Comparison of ENCODE assay signal across 9 mouse cellular contexts in genomic region chrX:56732401-56732800, GRCm38 (mm10). TPM values are rescaled to one million over a fixed set of nuclear protein-coding genes. Genes with fewer than 3 reads are reported as not detected.
DNase-seq lines count a peak whose midpoint lies in the region; ATAC-seq and TF ChIP-seq lines count a peak whose summit lies in the region.
"Had no signal": no experiment of that assay in that cellular context is flagged by ENCODE, and none has a peak within 500 bp of the region (broad histone marks: within the 10 kb centered on the region; RNA-seq: fewer than 3 reads in every experiment).

No protein-coding gene starts in this region.

- no peak for DNase-seq in layer of hippocampus, adult 2 months (ENCODE audit: low spot score in 2 of 2)
- no peak for DNase-seq in layer of hippocampus, postnatal 25 days (ENCODE audit: extremely low spot score in 1 of 2, low spot score in 1 of 2)
- no peak for DNase-seq in urinary bladder, postnatal 36 days (ENCODE audit: low spot score in 2 of 2)
- DNase-seq in thymus, postnatal 14 days, result no peak
- no peak for DNase-seq in MN1 (ENCODE audit: low spot score)
- DNase-seq: gastrocnemius, postnatal 25 days had no signal

- ATAC-seq in embryonic facial prominence, embryonic 15.5 days (ENCODE audit: insufficient number of reproducible peaks, low FRiP score, low TSS enrichment, low read depth), result no peak
- ATAC-seq in intestine, postnatal 0 days, result no peak
- no peak for ATAC-seq in neural tube, embryonic 13.5 days (ENCODE audit: low read depth)

- WGBS in embryonic facial prominence, embryonic 15.5 days, result 18% methylated on average over 3 of the region's 3 CpGs
- WGBS in intestine, postnatal 0 days, result 35% methylated on average over 3 of the region's 3 CpGs
- WGBS in neural tube, embryonic 13.5 days, result 16% methylated on average over 3 of the region's 3 CpGs

- H3K27me3 ChIP-seq in embryonic facial prominence, embryonic 15.5 days, result no peaks in the 10 kb centered on the region
- no peaks in the 10 kb centered on the region; the same call in 1 of the 2 replicates for H3K27me3 ChIP-seq in intestine, postnatal 0 days (replicated peaks; ENCODE audit: control insufficient read depth, insufficient read depth, low read length)
- H3K27me3 ChIP-seq in neural tube, embryonic 13.5 days, result no peaks in the 10 kb centered on the region

- peak overlapping the region; percentile 53 for H3K4me3 ChIP-seq in layer of hippocampus, adult 2 months
- peak overlapping the region; percentile 50 for H3K4me3 ChIP-seq in embryonic facial prominence, embryonic 15.5 days (replicated peaks)
- peak overlapping the region; percentile 42 for H3K4me3 ChIP-seq in intestine, postnatal 0 days (ENCODE audit: low read depth, low read length)
- peak overlapping the region; percentile 57 for H3K4me3 ChIP-seq in neural tube, embryonic 13.5 days

- H3K36me3 ChIP-seq in embryonic facial prominence, embryonic 15.5 days, result no peaks in the 10 kb centered on the region
- H3K36me3 ChIP-seq in intestine, postnatal 0 days (ENCODE audit: control insufficient read depth, insufficient read depth), result no peaks in the 10 kb centered on the region
- no peaks in the 10 kb centered on the region for H3K36me3 ChIP-seq in neural tube, embryonic 13.5 days

- peak overlapping the region; percentile 58 for H3K4me2 ChIP-seq in embryonic facial prominence, embryonic 15.5 days (replicated peaks)
- peak overlapping the region; percentile 68 for H3K4me2 ChIP-seq in intestine, postnatal 0 days (replicated peaks; ENCODE audit: low read depth)
- H3K4me2 ChIP-seq in neural tube, embryonic 13.5 days, result peak overlapping the region; percentile 57

- H3K4me1 ChIP-seq in embryonic facial prominence, embryonic 15.5 days, result no peaks in the 10 kb centered on the region
- H3K4me1 ChIP-seq in intestine, postnatal 0 days (replicated peaks; ENCODE audit: control insufficient read depth, insufficient read depth, low read length), result no peaks in the 10 kb centered on the region
- 0 out of 2 replicates have a peak, but pooled peaks cover 5% of the 10 kb centered on the region for H3K4me1 ChIP-seq in neural tube, embryonic 13.5 days (replicated peaks)

- H3K27ac ChIP-seq in layer of hippocampus, adult 2 months, result peak overlapping the region; percentile 82; the same call in 1 of the 2 replicates
- H3K27ac ChIP-seq in embryonic facial prominence, embryonic 15.5 days (replicated peaks), result no peak overlapping the region
- H3K27ac ChIP-seq in intestine, postnatal 0 days (ENCODE audit: low read depth, low read length), result no peak overlapping the region
- peak overlapping the region; percentile 86; the same call in 1 of the 2 replicates for H3K27ac ChIP-seq in neural tube, embryonic 13.5 days (replicated peaks)

- H3K9ac ChIP-seq in embryonic facial prominence, embryonic 15.5 days, result no peak overlapping the region
- H3K9ac ChIP-seq in intestine, postnatal 0 days (ENCODE audit: low read depth, low read length), result no peak overlapping the region
- H3K9ac ChIP-seq in neural tube, embryonic 13.5 days, result peak overlapping the region; percentile 80

- no peaks in the 10 kb centered on the region for H3K9me3 ChIP-seq in embryonic facial prominence, embryonic 15.5 days (replicated peaks)
- no peaks in the 10 kb centered on the region for H3K9me3 ChIP-seq in intestine, postnatal 0 days (ENCODE audit: control insufficient read depth)
- no peaks in the 10 kb centered on the region for H3K9me3 ChIP-seq in neural tube, embryonic 13.5 days

- no peak for TF ChIP-seq CTCF in layer of hippocampus, adult 2 months (conservative IDR thresholded peaks at IDR 0.05)
- TF ChIP-seq CTCF in intestine, postnatal 0 days (IDR thresholded peaks at IDR 0.05; ENCODE audit: low read depth), result no peak

RNA-seq across cellular contexts. Expression of gene Fhl1, which starts 0.8 kb away (rescaled TPM):
- 10 to 100 TPM; 76.8 to 85.1 TPM for total RNA-seq in layer of hippocampus, adult 2 months (2021)
- total RNA-seq in layer of hippocampus, postnatal 25 days (2021), result 10 to 100 TPM; 72.9 to 95.9 TPM
- polyA plus RNA-seq in embryonic facial prominence, embryonic 15.5 days (2015; fragmentation: Nextera tagmentation; extraction: Ambion mirVana), result 166 and 190 TPM in 2 replicates
- 95.9 and 102 TPM in 2 replicates for polyA plus RNA-seq in intestine, postnatal 0 days (2015; fragmentation: Nextera tagmentation; extraction: Ambion mirVana)
- polyA plus RNA-seq in neural tube, embryonic 13.5 days (2015; fragmentation: Nextera tagmentation; extraction: Ambion mirVana), result 131 and 139 TPM in 2 replicates

Comparison
In these comparisons a context has a peak if more than half of its experiments do, and no peak if none do; other contexts are left out.
1. H3K27ac ChIP-seq: peak in layer of hippocampus, adult 2 months (single experiment) and neural tube, embryonic 13.5 days (single experiment); none in embryonic facial prominence, embryonic 15.5 days (single experiment) and intestine, postnatal 0 days (single experiment).
2. Peak in every context shown above with its lines, with median percentiles within 50 percentile points of each other: H3K4me3 ChIP-seq and H3K4me2 ChIP-seq.